Mouse (Mus musculus): ENCODE measurements around the gene Ddx4.

Gene Ddx4

DNA sequence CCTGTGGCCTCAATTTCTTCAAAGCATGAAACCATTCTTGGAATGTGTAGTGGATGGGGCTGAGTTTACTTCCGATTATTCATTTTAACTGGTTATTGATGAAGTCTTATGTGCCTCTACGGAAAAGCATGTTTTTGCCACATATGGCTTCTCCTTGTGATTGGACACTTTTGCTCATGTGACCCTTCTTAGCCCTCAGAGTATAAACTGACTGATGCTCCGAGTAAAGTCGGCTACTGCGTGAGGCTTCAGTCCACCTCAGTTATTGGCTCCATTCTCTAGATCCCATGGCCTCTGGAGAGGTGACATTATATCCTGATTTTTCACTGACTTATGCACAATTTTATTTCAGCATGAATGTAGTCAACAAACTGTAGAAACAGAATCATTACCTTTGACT lies 99.0 kb downstream of the Ddx4 start:
- no peak for DNase-seq (ENCODE audit: low read depth)

DNA sequence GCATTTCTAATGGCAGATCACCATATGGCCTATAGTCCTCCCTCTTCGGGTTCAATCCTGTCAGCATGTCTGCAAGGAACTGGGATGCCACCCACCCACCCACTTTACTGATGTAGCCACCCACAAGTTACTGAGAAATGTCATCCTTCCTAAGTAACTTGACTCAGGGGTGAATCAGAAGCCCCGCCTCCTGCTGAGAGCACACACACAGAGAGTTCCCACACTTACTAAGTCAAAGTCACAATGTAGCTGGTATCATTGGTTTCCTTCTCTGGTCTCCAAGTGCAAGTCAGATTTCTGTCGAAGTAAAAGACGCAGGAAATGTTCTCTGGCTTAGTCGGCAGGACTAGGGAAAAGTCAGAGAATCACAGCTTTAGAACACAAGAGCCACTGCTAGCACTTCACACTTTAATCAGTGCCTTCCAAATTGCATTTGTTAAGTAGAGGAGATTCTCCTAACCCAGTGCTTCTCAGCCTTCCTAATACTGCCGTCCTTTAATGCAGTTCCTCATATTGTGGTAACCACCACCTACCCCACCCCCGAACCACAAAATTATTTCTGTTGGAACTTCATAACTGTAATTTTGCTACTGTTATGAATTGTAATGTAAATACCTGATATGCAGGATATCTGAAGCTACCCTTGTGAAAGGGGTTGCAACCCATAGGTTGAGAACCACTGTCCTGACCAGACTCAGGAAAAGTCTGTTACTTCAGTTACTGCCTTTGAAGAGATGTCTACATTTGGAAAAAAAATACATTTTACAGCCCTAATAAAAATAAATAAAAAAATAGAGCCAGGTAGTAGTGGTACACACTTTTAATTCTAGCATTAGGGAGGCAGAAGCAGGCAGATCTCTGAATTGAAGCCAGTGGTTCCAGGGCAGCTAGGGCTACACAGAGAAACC lies 100.4 kb downstream of the Ddx4 start:
- no peak for DNase-seq (ENCODE audit: low read depth)

Data from c-Kit-positive CD71-negative TER-119-negative erythroid progenitor cells, embryonic 14.5 days (primary cell).